Comparison of ENCODE assay signal across 8 mouse cellular contexts in the genomic region with DNA sequence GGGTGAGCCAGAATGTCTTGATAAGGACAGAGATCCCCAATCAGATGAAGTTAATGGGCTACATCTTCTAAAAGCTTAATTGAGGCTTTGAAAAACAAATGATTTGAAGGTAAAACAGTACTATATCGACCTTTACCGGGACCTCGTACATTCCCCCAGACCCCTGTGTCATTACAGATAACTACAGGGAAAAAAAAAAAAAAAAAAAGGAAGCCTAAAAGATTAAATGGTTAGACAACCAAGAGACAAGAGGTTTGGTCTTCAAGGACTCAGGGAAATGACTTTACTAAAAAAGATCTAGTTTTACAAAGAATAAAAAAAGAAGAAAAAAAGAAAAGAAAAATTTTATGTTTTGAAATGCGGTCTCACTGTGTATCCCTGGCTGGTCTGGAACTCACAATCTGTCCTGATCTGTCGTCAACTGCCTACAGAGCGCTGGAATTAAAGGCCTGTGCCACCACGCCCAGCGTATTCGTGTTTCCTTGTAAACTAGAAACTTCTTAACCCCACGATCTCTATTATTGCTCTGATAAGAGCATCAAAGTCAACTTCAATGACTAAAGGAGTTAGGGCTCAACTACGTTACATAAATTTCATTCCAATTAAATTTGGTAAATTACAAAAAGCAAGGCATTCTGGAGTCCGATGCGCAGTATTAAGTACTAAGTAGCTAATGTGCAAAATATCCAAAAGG. TPM values are rescaled to one million over a fixed set of nuclear protein-coding genes. Genes with fewer than 3 reads are reported as not detected.
DNase-seq lines count a peak whose midpoint lies in the region; ATAC-seq lines count a peak whose summit lies in the region.

No protein-coding gene starts in this region.

- peak overlapping the region; percentile 86 for H3K9ac ChIP-seq in kidney, embryonic 14.5 days (ENCODE audit: low read depth, low read length)
- peak overlapping the region; percentile 99 for H3K9ac ChIP-seq in forebrain, embryonic 14.5 days (ENCODE audit: low read length)
- H3K9ac ChIP-seq in liver, embryonic 15.5 days = peak overlapping the region; percentile 92

- H3K9me3 ChIP-seq in kidney, embryonic 14.5 days (ENCODE audit: control insufficient read depth, low read length) = no peaks in the 10 kb centered on the region
- no peaks in the 10 kb centered on the region for H3K9me3 ChIP-seq in forebrain, embryonic 14.5 days (replicated peaks; ENCODE audit: control insufficient read depth, low read length)
- H3K9me3 ChIP-seq in liver, embryonic 15.5 days (replicated peaks) = no peaks in the 10 kb centered on the region

- ATAC-seq in kidney, embryonic 14.5 days (ENCODE audit: low FRiP score, low TSS enrichment) = no peak
- ATAC-seq in forebrain, embryonic 14.5 days = no peak
- no peak for ATAC-seq in liver, embryonic 15.5 days (ENCODE audit: insufficient read depth)

- peak overlapping the region; percentile 67 for H3K4me2 ChIP-seq in kidney, embryonic 14.5 days (replicated peaks; ENCODE audit: low read depth, low read length)
- peak overlapping the region; percentile 75 for H3K4me2 ChIP-seq in forebrain, embryonic 14.5 days (ENCODE audit: low read length)
- peak overlapping the region; percentile 87 for H3K4me2 ChIP-seq in liver, embryonic 15.5 days

- H3K27ac ChIP-seq in kidney, embryonic 14.5 days (ENCODE audit: low read depth, low read length) = peak overlapping the region; percentile 97; the same call in 1 of the 2 replicates
- H3K27ac ChIP-seq in forebrain, embryonic 14.5 days (ENCODE audit: low read depth, low read length) = peak overlapping the region; percentile 95; the same call in 1 of the 2 replicates
- peak overlapping the region; percentile 93 for H3K27ac ChIP-seq in liver, embryonic 15.5 days (replicated peaks)

- peaks cover 14% of the 10 kb centered on the region; the same call in 1 of the 2 replicates for H3K4me1 ChIP-seq in kidney, embryonic 14.5 days (ENCODE audit: control insufficient read depth, insufficient read depth, low read length)
- H3K4me1 ChIP-seq in forebrain, embryonic 14.5 days (ENCODE audit: control insufficient read depth, insufficient read depth, low read length) = peaks cover 18% of the 10 kb centered on the region
- H3K4me1 ChIP-seq in liver, embryonic 15.5 days (replicated peaks) = peaks cover 34% of the 10 kb centered on the region

- WGBS in kidney, embryonic 14.5 days = 15% methylated on average over 13 of the region's 13 CpGs
- 16% methylated on average over 13 of the region's 13 CpGs for WGBS in forebrain, embryonic 14.5 days
- 4% methylated on average over 13 of the region's 13 CpGs for WGBS in liver, embryonic 15.5 days (ENCODE audit: insufficient replicate concordance)

- no peaks in the 10 kb centered on the region; the same call in 1 of the 2 replicates for H3K36me3 ChIP-seq in kidney, embryonic 14.5 days (ENCODE audit: control insufficient read depth, insufficient read depth, low read length)
- peaks cover 15% of the 10 kb centered on the region; the same call in 1 of the 2 replicates for H3K36me3 ChIP-seq in forebrain, embryonic 14.5 days (ENCODE audit: control insufficient read depth, insufficient read depth, low read length)
- H3K36me3 ChIP-seq in liver, embryonic 15.5 days (replicated peaks) = no peaks in the 10 kb centered on the region; the same call in 1 of the 2 replicates

- H3K27me3 ChIP-seq in kidney, embryonic 14.5 days (ENCODE audit: control insufficient read depth, insufficient read depth, low read length) = no peaks in the 10 kb centered on the region
- H3K27me3 ChIP-seq in forebrain, embryonic 14.5 days (replicated peaks; ENCODE audit: control insufficient read depth, insufficient read depth, low read length) = no peaks in the 10 kb centered on the region
- H3K27me3 ChIP-seq in liver, embryonic 15.5 days = no peaks in the 10 kb centered on the region

- H3K4me3 ChIP-seq in kidney, embryonic 14.5 days (ENCODE audit: low read length) = peak overlapping the region; percentile 67
- peak overlapping the region; percentile 97 for H3K4me3 ChIP-seq in forebrain, embryonic 14.5 days (ENCODE audit: low read depth, low read length)
- peak overlapping the region; percentile 99 for H3K4me3 ChIP-seq in liver, embryonic 15.5 days (replicated peaks)

- no peak for DNase-seq in kidney, adult 8-10 months
- peak; percentile 36 for DNase-seq in NIH3T3 (ENCODE audit: low read depth)
- DNase-seq in forebrain, embryonic 14.5 days (ENCODE audit: low spot score) = peak; percentile 37
- no peak for DNase-seq in thymus, postnatal 10 days (ENCODE audit: low spot score in 2 of 2)
- no peak for DNase-seq in gastrocnemius, postnatal 25 days
- no peak for DNase-seq in cerebellum, postnatal 25 days

RNA-seq across cellular contexts. Expression of a gene that starts 0.9 kb away (rescaled TPM):
- polyA plus RNA-seq in kidney, embryonic 14.5 days (2014; fragmentation: Nextera tagmentation; extraction: Ambion mirVana) = 183 and 204 TPM in 2 replicates
- polyA plus RNA-seq in forebrain, embryonic 14.5 days (2014; fragmentation: Nextera tagmentation; extraction: Ambion mirVana) = 519 and 545 TPM in 2 replicates
- 55.0 and 57.6 TPM in 2 replicates for polyA plus RNA-seq in liver, embryonic 15.5 days (2015; fragmentation: Nextera tagmentation; extraction: Ambion mirVana)
- 10 to 100 TPM; 42.0 to 46.9 TPM for total RNA-seq in gastrocnemius, postnatal 25 days (2021)

RNA-seq across cellular contexts. Expression of a gene that starts 39.5 kb away (rescaled TPM):
- 10.1 and 13.6 TPM in 2 replicates for polyA plus RNA-seq in kidney, embryonic 14.5 days (2014; fragmentation: Nextera tagmentation; extraction: Ambion mirVana)
- 7.4 and 8.2 TPM in 2 replicates for polyA plus RNA-seq in forebrain, embryonic 14.5 days (2014; fragmentation: Nextera tagmentation; extraction: Ambion mirVana)
- 5.2 and 5.8 TPM in 2 replicates for polyA plus RNA-seq in liver, embryonic 15.5 days (2015; fragmentation: Nextera tagmentation; extraction: Ambion mirVana)
- 1 to 10 TPM; 7.0 to 8.8 TPM for total RNA-seq in gastrocnemius, postnatal 25 days (2021)

RNA-seq across cellular contexts. Expression of a gene that starts 57.8 kb away (rescaled TPM):
- polyA plus RNA-seq in kidney, embryonic 14.5 days (2014; fragmentation: Nextera tagmentation; extraction: Ambion mirVana) = not detected in 2 replicates
- not detected in 2 replicates for polyA plus RNA-seq in forebrain, embryonic 14.5 days (2014; fragmentation: Nextera tagmentation; extraction: Ambion mirVana)
- polyA plus RNA-seq in liver, embryonic 15.5 days (2015; fragmentation: Nextera tagmentation; extraction: Ambion mirVana) = 0.18 TPM in 1 of 2 replicates, not detected in the other
- not detected for total RNA-seq in gastrocnemius, postnatal 25 days (2021)

Comparison
In these comparisons a context has a peak if more than half of its experiments do, and no peak if none do; other contexts are left out.
1. DNase-seq: peak in NIH3T3 (single experiment) and forebrain, embryonic 14.5 days (single experiment); none in kidney, adult 8-10 months (0 of 2), thymus, postnatal 10 days (0 of 2), gastrocnemius, postnatal 25 days (single experiment) and cerebellum, postnatal 25 days (0 of 2).
2. Peak in every context shown above with its lines, with median percentiles within 50 percentile points of each other: H3K27ac ChIP-seq, H3K4me2 ChIP-seq, H3K4me3 ChIP-seq and H3K9ac ChIP-seq.